Mouse (Mus musculus) limb, embryonic 15.5 days (tissue): Measurements from ENCODE around the gene She. TPM values are rescaled to one million over a fixed set of nuclear protein-coding genes. Genes with fewer than 3 reads are reported as not detected.
"Not testable (repeated sequence)": the region's sequence is repeated elsewhere in the genome, so short reads cannot be mapped to it uniquely, and the experiment has no call there.

Source experiments
- ATAC-seq: fragments of 200-750 bp; cut with Nextera tagmentation; 2 replicates; pipeline ENCODE4 v1.8.0; 2017; ENCODE audit warnings: low read depth, moderate TSS enrichment; ENCODE audit not compliant: insufficient number of reproducible peaks, low FRiP score, low TSS enrichment
- H3K27ac ChIP-seq: fragments of 300-500 bp; sonication (generic); 2 replicates; pipeline ENCODE4 v1.5.1; 2015; ENCODE audit warnings: moderate library complexity, mild to moderate bottlenecking, inconsistent platforms
- H3K27me3 ChIP-seq: fragments of 300-500 bp; sonication (generic); 2 replicates; pipeline ENCODE4 v1.6.1; 2015; ENCODE audit warnings: inconsistent platforms
- H3K36me3 ChIP-seq: fragments of 300-500 bp; sonication (generic); 2 replicates; pipeline ENCODE4 v1.6.1; 2015; ENCODE audit warnings: inconsistent platforms
- H3K4me1 ChIP-seq: fragments of 300-500 bp; sonication (generic); 2 replicates; pipeline ENCODE4 v1.6.1; 2015; ENCODE audit warnings: inconsistent platforms
- H3K4me2 ChIP-seq: fragments of 300-500 bp; sonication (generic); 2 replicates; pipeline ENCODE4 v1.6.1; 2015; ENCODE audit warnings: mild to moderate bottlenecking, inconsistent platforms
- H3K4me3 ChIP-seq: fragments of 300-500 bp; sonication (generic); 2 replicates; pipeline ENCODE4 v1.5.1; 2015; ENCODE audit warnings: mild to moderate bottlenecking, inconsistent platforms
- H3K9ac ChIP-seq: fragments of 300-500 bp; sonication (generic); 2 replicates; pipeline ENCODE4 v1.6.1; 2015; ENCODE audit warnings: inconsistent platforms
- H3K9me3 ChIP-seq: fragments of 300-500 bp; sonication (generic); 2 replicates; pipeline ENCODE4 v1.6.1; 2016; ENCODE audit warnings: inconsistent platforms
- WGBS: fragments of 180-500 bp; shearing (Covaris S2); methylation state at CpG from one replicate; pipeline ENCODE4 v1.1.7; 2015; 5-methylcytosine and 5-hydroxymethylcytosine counted together
- polyA plus RNA-seq: library from polyadenylated mRNA; unstranded; fragments of >200 nt; fragmentation: Nextera tagmentation; extraction: Ambion mirVana; gene quantifications from 2 replicates; pipeline ENCODE4 v1.2.1, GENCODE M21; 2015

The She gene
- polyA plus RNA-seq, 1 experiment from 2014 or later = 3.9 TPM

GRCm38 (mm10) chr3:89848083-89848482 is 16.9 kb downstream of the She start:
- no peak for ATAC-seq
- no peaks in the 10 kb centered on the region for H3K36me3 ChIP-seq
- peaks cover 4% of the 10 kb centered on the region; the same call in 1 of the 2 replicates for H3K4me1 ChIP-seq
- H3K4me2 ChIP-seq = no peak overlapping the region
- H3K27ac ChIP-seq = no peak overlapping the region
- H3K9me3 ChIP-seq = no peaks in the 10 kb centered on the region
- H3K4me3 ChIP-seq = no peak overlapping the region
- no peaks in the 10 kb centered on the region for H3K27me3 ChIP-seq
- H3K9ac ChIP-seq = no peak overlapping the region
- WGBS = 84% methylated on average over 6 of the region's 6 CpGs

DNA sequence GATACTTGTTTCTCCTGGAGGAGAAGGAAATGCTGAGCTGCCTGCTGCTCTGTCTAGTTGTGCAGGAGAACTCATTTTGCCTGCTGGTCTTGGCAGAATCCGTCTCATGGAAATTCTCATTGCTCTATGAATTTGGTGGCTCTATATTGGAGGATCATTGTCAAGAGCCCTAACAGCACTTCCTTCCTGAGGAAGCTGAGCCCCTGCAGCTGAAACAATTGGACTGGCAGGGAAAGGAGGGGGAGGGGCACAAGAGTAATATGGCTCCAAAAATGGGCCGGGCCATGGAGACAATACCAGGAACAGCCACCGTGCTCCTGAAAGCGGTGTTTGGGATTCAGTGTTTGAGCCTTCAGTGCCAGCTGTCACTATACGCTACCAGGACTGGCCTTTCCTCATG is 22.6 kb downstream of the She start:
- Histone ChIP-seq H3K9ac (no peak overlapping the region), H3K4me3 (no peak overlapping the region), H3K36me3 (no peaks in the 10 kb centered on the region), H3K27ac (no peak overlapping the region), H3K9me3 (no peaks in the 10 kb centered on the region), H3K27me3 (no peaks in the 10 kb centered on the region), H3K4me2 (no peak overlapping the region), H3K4me1 (no peaks in the 10 kb centered on the region)
- 71% methylated on average over 5 of the region's 5 CpGs for WGBS
- ATAC-seq = peak; percentile 25; the same call in 1 of the 2 replicates

GRCm38 (mm10) chr3:89857353-89857752 is 26.2 kb downstream of the She start:
- WGBS = 84% methylated on average over 3 of the region's 3 CpGs
- no peaks in the 10 kb centered on the region for H3K36me3 ChIP-seq
- H3K4me3 ChIP-seq = no peak overlapping the region
- no peak overlapping the region for H3K9ac ChIP-seq
- H3K4me2 ChIP-seq = no peak overlapping the region
- peaks cover 6% of the 10 kb centered on the region; the same call in 1 of the 2 replicates for H3K4me1 ChIP-seq
- H3K27ac ChIP-seq = no peak overlapping the region
- H3K9me3 ChIP-seq = no peaks in the 10 kb centered on the region
- ATAC-seq = no peak
- H3K27me3 ChIP-seq = no peaks in the 10 kb centered on the region

- no peaks in the 10 kb centered on the region for H3K36me3 ChIP-seq
- no peak overlapping the region for H3K4me2 ChIP-seq
- H3K27me3 ChIP-seq = no peaks in the 10 kb centered on the region
- no peaks in the 10 kb centered on the region for H3K9me3 ChIP-seq
- no peak overlapping the region for H3K27ac ChIP-seq
- no peak overlapping the region for H3K4me3 ChIP-seq
- ATAC-seq = no peak
- peaks cover 6% of the 10 kb centered on the region; the same call in 1 of the 2 replicates for H3K4me1 ChIP-seq
- no peak overlapping the region for H3K9ac ChIP-seq
- 13% methylated on average over 4 of the region's 4 CpGs for WGBS
Observed at GRCm38 (mm10) chr3:89858123-89858522, 27.0 kb downstream of the She start.

DNA sequence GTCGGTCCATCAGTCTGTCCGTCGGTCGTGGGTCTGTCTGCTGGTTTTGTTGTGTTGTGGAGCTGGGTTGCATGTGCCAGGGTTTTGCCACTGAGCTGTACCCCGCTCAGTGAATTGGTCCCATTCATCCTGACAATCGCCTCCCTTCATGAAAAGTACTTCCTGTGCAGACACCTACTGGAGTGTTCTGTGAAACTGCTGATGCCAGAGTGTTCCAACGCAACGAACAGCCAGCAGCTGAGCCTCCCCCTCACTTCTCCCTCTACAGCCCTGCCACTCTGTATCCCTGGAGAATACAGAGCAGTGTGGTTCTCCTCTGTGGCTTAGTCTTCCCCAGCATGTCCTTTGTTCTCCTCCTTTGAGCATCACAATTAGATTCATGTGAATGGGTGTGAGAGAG is 27.7 kb downstream of the She start:
- H3K36me3 ChIP-seq = no peaks in the 10 kb centered on the region
- H3K27me3 ChIP-seq = no peaks in the 10 kb centered on the region
- H3K4me1 ChIP-seq = peaks cover 6% of the 10 kb centered on the region; the same call in 1 of the 2 replicates
- no peaks in the 10 kb centered on the region for H3K9me3 ChIP-seq
- H3K9ac ChIP-seq = no peak overlapping the region
- 69% methylated on average over 8 of the region's 8 CpGs for WGBS
- no peak overlapping the region for H3K4me3 ChIP-seq
- ATAC-seq = no peak
- no peak overlapping the region for H3K4me2 ChIP-seq
- no peak overlapping the region for H3K27ac ChIP-seq

DNA sequence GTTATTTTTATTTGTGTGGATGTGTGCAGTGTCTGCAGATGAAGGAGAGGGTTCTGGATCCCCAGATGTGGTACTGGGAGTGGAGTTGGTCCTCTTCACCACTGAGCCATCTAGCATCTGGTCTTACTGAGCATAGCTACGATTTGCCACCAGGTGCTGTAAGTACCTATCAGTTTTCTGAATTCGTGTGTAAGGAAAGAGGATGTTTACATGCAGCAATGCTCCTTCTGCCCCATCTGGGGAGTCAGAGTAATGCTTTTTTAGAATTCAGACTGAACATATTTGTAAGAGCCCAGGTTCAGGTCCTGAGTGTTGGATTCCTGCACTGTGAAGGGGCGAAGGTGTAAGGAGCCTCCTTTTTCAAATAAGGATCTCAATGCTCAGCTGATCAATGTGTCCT is 28.8 kb downstream of the She start:
- H3K4me1 ChIP-seq = peaks cover 6% of the 10 kb centered on the region
- no peak overlapping the region for H3K4me2 ChIP-seq
- H3K36me3 ChIP-seq = no peaks in the 10 kb centered on the region
- 59% methylated on average over 3 of the region's 3 CpGs for WGBS
- H3K27me3 ChIP-seq = no peaks in the 10 kb centered on the region
- no peak overlapping the region for H3K9ac ChIP-seq
- H3K9me3 ChIP-seq = no peaks in the 10 kb centered on the region
- no peak for ATAC-seq
- no peak overlapping the region for H3K4me3 ChIP-seq
- H3K27ac ChIP-seq = no peak overlapping the region

GRCm38 (mm10) chr3:89860343-89860742 is 29.2 kb downstream of the She start:
- H3K9ac ChIP-seq = no peak overlapping the region
- H3K4me3 ChIP-seq = no peak overlapping the region
- H3K27me3 ChIP-seq = no peaks in the 10 kb centered on the region
- no peaks in the 10 kb centered on the region for H3K9me3 ChIP-seq
- no peaks in the 10 kb centered on the region for H3K36me3 ChIP-seq
- ATAC-seq = no peak
- peaks cover 11% of the 10 kb centered on the region for H3K4me1 ChIP-seq
- H3K27ac ChIP-seq = no peak overlapping the region
- H3K4me2 ChIP-seq = no peak overlapping the region
- 87% methylated on average over 3 of the region's 3 CpGs for WGBS

GRCm38 (mm10) chr3:89861070-89861469 is 29.9 kb downstream of the She start:
- WGBS = 19% methylated on average over 4 of the region's 4 CpGs
- Histone ChIP-seq H3K9me3 (no peaks in the 10 kb centered on the region), H3K4me2 (no peak overlapping the region), H3K4me1 (peaks cover 11% of the 10 kb centered on the region), H3K36me3 (no peaks in the 10 kb centered on the region), H3K27me3 (no peaks in the 10 kb centered on the region), H3K9ac (no peak overlapping the region; the same call in 1 of the 2 replicates), H3K27ac (peak overlapping the region; percentile 30; the same call in 1 of the 2 replicates), H3K4me3 (no peak overlapping the region)
- ATAC-seq = 0 out of 2 replicates have a peak, but pooled peaks have one; percentile 46

DNA sequence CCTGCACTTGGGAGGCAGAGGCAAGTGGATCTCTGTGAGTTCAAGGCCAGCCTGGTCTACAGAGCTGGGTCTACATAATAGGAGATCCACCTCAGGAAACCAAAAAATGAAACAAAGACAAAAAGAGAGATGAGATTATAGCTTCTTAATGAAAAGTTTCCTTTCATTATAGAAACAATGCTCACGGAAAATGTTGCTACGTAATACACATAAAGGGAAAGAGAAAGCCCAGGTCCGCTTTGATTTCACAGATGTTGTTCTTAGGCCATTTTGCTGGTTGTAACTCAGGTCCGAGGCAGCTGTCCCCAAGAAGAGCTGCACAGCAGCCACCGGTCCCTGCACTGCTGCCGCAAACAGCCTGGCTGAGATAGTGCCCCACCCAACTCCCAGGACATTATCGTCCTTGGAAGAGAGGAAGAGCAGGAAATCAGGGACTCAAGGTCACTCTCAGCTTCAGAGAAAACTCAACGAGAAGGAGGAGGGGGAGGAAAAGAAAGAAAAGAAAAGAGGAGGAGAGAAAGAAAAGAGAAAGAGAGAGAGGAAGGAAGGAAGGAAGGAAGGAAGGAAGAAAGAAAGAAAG is 31.1 kb downstream of the She start:
- H3K36me3 ChIP-seq = no peaks in the 10 kb centered on the region
- WGBS = 76% methylated on average over 8 of the region's 8 CpGs
- H3K4me2 ChIP-seq = no peak overlapping the region
- H3K9ac ChIP-seq = no peak overlapping the region
- no peak for ATAC-seq
- no peak overlapping the region for H3K4me3 ChIP-seq
- peaks cover 14% of the 10 kb centered on the region for H3K4me1 ChIP-seq
- H3K9me3 ChIP-seq = no peaks in the 10 kb centered on the region
- H3K27me3 ChIP-seq = no peaks in the 10 kb centered on the region
- H3K27ac ChIP-seq = no peak overlapping the region

DNA sequence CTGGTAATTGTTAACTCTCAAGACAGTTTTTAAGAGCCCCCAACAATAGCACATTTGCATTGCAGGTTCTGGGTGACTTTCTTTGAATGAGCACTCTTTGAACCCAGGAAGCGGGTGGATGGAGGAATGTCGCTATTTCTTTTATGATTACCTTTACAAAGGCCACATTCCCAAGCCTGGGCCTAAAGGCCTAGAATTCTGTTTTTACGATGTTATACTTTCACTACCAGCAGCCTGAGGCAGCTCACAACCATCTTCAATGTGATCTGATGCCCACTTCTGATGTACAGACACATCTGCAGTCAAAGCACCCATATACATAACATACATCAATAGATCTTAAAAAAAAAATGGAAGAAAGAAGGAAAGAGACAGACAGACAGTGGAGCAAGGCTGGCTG is 32.1 kb downstream of the She start:
- H3K4me2 ChIP-seq, H3K36me3 ChIP-seq, ATAC-seq, H3K27ac ChIP-seq, H3K27me3 ChIP-seq, H3K9me3 ChIP-seq, H3K9ac ChIP-seq, H3K4me3 ChIP-seq: not testable (repeated sequence)
- WGBS = 66% methylated on average over 3 of the region's 3 CpGs
- peaks cover 20% of the 10 kb centered on the region for H3K4me1 ChIP-seq

DNA sequence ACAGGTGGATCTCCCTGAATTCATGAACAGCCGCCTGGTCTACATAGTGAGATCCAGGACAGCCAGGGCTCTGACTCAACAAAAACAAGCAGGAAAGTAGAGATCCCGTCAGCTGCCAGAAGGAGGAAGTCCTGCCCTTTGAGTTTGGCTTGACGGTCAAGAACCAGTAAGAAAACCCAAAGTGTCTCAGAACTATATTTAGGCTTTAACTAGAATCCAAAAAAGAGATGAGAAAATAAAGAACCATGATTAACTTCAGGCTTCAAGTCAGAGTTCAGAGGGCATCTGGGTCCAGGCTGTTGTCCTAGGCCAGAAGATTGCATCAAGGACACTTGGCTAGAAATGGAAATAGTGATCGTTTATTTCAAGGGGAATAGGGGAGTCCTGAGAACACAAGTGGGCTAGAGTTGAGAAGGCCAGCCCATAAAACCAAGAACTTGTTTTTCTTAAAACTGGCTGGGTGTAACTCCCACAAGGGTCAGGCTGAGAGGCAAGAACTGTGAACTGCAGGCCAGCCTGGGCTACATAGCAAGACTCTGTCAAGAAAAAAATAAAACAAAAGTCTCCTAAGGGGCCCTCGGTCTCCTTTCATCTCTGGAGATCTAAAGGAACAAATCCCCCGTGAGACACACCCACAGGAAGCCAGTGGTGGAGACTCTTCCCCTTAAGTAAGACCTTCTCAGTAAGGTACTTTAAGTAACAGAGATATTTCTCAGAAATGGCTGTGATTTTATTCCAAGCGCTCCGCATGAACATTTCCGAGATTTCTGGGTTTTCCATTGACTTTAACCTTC is 32.7 kb downstream of the She start:
- H3K27ac ChIP-seq = no peak overlapping the region
- no peaks in the 10 kb centered on the region for H3K36me3 ChIP-seq
- no peak overlapping the region for H3K4me2 ChIP-seq
- 73% methylated on average over 9 of the region's 9 CpGs for WGBS
- H3K4me3 ChIP-seq = no peak overlapping the region
- H3K27me3 ChIP-seq = no peaks in the 10 kb centered on the region
- no peak overlapping the region for H3K9ac ChIP-seq
- no peaks in the 10 kb centered on the region for H3K9me3 ChIP-seq
- H3K4me1 ChIP-seq = peaks cover 27% of the 10 kb centered on the region
- no peak for ATAC-seq

GRCm38 (mm10) chr3:89865020-89865419 is 33.9 kb downstream of the She start:
- Histone ChIP-seq H3K27me3 (no peaks in the 10 kb centered on the region), H3K4me1 (peaks cover 34% of the 10 kb centered on the region), H3K36me3 (no peaks in the 10 kb centered on the region), H3K9me3 (no peaks in the 10 kb centered on the region), H3K27ac (no peak overlapping the region), H3K4me2 (no peak overlapping the region), H3K9ac (no peak overlapping the region), H3K4me3 (no peak overlapping the region)
- WGBS = 49% methylated on average over 6 of the region's 6 CpGs
- ATAC-seq = no peak
